Mouse (Mus musculus) MEL (cell line): ENCODE results near the gene Psen2.

Experiments used
- CHD1 ChIP-seq: IDR thresholded peaks from 2 replicates; pipeline ENCODE4 v1.6.1; 2012; ENCODE audit warnings: low read depth, mild to moderate bottlenecking, inconsistent platforms, low read length, improper control_type of control experiment
- CTCF ChIP-seq, 3 experiments: IDR thresholded peaks in 2 of 3; conservative IDR thresholded peaks in 1 of 3; 2 replicates each; pipeline ENCODE4 v1.5.1; 2011 to 2012; ENCODE audit warnings: low read length in 3 of 3, low read depth in 2 of 3, mild to moderate bottlenecking in 2 of 3, improper control_type of control experiment in 1 of 3, inconsistent platforms in 1 of 3, mixed read lengths in 1 of 3, moderate library complexity in 1 of 3; ENCODE audit not compliant: control insufficient read depth in 1 of 3, insufficient read depth in 1 of 3, poor library complexity in 1 of 3, severe bottlenecking in 1 of 3
- EP300 ChIP-seq, 2 experiments: IDR thresholded peaks; 2 replicates each; pipeline ENCODE4 v1.6.1; 2011; ENCODE audit warnings: improper control_type of control experiment in 2 of 2, low read length in 2 of 2, low read depth in 1 of 2, mild to moderate bottlenecking in 1 of 2
- MEF2A ChIP-seq: IDR thresholded peaks from 2 replicates; pipeline ENCODE4 v1.6.1; 2014; ENCODE audit warnings: low read depth, mild to moderate bottlenecking, inconsistent platforms, low read length, improper control_type of control experiment; ENCODE audit not compliant: poor library complexity, insufficient replicate concordance, severe bottlenecking; ENCODE audit errors: extremely low read depth
- POLR2AphosphoS2 ChIP-seq: IDR thresholded peaks from 2 replicates; pipeline ENCODE4 v1.6.1; 2011; ENCODE audit warnings: low read length, improper control_type of control experiment

DNA sequence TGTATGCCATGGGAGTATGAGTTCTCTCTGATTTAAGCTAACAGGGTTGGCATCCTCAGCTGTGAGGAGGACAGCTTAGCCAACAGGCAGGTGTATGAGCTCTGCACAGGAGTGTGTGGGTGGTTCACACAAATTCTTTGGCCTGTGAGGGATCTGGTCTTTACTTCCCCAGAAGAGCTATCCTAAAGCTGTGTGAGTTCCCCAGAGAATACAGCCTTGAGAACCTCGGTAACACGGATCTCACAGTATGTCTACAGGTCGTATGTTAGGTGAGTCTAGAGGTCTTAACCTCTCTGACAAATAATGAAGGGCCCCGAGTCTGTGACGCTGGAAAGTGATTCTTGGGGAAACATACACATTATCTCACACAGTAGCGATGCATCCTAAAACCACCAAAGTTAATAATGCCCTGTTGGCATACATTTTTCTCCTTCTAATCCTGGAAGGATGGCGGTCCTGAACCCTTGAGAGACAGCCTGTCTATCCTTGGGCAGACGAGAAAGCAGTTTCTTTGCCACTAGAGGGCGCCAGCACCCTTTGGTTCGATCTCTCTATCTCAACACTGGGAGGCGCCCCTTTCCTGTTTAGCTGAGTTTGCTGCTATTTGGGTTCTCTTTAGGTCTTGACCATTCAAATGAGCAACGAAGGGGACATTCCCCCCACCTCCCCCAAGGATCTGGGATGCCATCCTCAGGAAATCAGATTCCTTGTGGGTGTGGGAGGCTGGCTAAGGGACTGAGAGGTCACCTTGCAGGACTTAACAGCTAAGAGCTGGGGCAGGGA, 5.2 kb upstream of the Psen2 start:
- TF ChIP-seq EP300 (IDR thresholded peaks at IDR 0.05; ENCODE audit: low read depth in 1 of 2, low read length in 2 of 2) (no peak), MEF2A (no peak), POLR2AphosphoS2 (no peak), CHD1 (no peak), CTCF (IDR thresholded peaks at IDR 0.05 in 2 of 3, conservative IDR thresholded peaks at IDR 0.05 in 1 of 3; ENCODE audit: control insufficient read depth in 1 of 3, insufficient read depth in 1 of 3, low read depth in 2 of 3, low read length in 3 of 3, poor library complexity in 1 of 3, severe bottlenecking in 1 of 3) (peak in 2 of 3 experiments; percentile 81 to 97; a peak in 5 of 6 replicates)
